Mouse (Mus musculus): Measurements from ENCODE around the gene Bst2.
"Not testable (repeated sequence)": the region's sequence is repeated elsewhere in the genome, so short reads cannot be mapped to it uniquely, and the experiment has no call there.

The Bst2 gene

DNA sequence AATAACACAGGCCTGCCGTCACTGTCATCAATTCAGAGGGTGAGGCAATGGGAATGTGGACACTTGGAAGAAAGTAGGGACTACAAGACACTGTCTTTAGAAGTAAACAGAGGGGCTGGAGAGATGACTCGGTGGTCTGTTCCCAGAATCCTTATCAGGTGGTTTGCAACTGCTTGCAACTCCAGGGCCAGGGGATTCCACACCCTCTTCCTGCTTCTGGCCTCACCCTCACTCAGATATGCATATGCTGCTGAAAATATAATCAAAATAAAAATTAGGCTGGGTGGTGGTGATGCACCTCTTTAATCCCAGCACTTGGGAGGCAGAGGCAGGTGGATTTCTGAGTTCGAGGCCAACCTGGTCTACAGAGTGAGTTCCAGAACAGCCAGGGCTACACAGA is 22.8 kb upstream of the Bst2 start:
- no peak for DNase-seq (ENCODE audit: low spot score in 2 of 2)

DNA sequence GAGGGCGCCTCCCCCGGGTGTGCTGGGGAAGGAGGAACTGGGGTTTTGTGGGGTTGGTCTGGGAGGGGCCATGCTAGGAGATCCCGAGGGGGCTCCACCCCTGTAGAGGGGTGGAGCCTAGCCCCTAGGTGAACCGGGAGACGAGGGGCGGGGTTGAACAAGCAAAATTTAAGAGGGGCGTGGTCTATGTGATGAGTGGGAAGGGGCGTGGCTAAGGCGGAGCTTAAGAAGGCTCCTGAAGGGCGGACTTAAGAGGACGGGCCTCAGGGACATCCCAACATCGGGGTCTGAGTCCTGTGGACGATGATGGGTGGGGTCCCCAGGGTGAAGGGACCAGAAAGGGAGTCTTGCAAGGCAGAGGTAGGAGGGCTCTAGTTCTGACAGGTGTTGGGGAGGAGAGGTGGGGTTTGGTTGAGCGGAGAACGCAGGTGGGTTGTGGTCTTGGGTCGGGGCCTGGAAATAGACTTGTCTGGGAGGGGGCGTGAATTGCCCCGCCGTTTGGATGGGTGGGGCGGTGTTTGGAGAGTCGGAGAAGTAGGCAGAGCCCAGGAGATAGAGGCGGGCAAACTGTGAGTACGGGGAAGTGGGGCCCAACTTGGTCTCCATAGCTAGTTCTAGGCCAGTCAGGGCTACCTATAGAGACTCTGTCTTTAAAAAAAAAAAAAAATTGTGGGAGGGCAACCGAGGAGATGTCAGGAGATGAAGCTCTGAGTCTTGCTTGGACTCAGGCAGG is 21.9 kb upstream of the Bst2 start:
- DNase-seq (ENCODE audit: low spot score in 2 of 2): peak; percentile 47 to 55

DNA sequence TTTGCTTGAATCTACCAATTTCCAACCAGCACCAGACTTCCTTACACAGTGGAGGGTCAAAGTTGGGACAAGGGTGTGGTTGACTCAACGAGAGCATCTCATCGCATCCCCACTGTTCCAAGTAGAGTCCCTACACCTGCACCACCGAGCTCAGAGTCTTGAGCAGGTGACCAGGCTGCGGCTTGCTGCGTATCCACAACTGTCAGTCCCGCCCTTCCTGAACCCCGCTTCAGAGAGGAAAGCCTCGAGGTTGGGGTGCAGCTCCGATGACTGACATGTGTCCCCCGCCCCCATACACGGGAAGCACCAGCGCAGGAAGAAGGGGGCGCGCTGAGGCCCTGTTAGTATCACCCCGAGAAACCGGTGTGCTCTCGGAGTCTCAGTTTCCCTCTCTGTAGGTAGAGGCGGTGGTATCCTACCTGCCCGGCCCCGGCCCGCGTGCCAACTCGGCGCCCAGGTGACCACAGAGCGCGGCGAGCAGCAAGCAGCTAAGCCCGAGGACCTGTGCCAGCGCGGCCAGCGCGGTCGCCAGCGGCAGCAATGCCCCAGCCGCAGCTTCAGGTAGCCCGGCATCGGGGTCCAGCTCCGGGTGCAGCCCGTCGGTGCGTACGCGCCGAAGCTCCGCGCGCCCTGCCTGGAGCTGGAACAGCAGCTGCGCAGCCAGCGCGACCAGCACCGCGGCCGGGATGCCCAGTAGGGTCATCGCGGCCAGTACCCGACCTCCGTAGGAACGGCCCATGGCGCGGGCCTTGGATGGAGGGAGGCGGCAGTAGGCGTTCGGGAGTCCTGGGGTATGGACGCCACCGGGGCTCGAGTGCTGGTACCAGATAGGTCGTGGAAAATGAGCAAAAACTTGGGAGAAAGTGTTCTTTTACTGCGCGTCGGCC is 21.1 kb upstream of the Bst2 start, which contains the start of gene Tmem221:
Gene Tmem221 (minus strand): TSS at position 801 of the 887 bp plus-strand sequence.
- DNase-seq (ENCODE audit: low spot score in 2 of 2): no peak

GRCm38 (mm10) chr8:71554644-71555043 is 17.4 kb upstream of the Bst2 start:
- no peak for DNase-seq (ENCODE audit: low spot score in 2 of 2)

DNA sequence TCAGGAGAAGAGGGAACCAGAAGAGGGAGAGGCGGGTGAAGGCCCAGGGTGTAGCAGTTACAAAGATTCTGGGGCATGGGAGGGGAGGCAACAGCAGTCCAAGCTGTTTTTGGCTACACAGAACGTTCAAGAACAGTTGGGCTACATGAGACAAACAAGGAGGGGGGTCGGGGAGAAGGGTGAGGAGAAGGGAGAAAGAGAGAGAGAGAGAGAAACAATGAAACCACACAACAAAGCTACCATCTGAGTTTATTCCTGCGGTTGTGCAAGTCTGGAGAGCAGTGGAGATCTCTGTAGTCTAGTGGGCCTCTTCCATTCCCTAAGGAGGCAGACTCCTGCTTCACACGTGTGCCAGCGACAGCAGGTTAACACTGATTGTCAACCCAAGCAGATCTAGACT is 16.7 kb upstream of the Bst2 start:
- DNase-seq (ENCODE audit: low spot score in 2 of 2): no peak

GRCm38 (mm10) chr8:71552770-71553169 is 15.5 kb upstream of the Bst2 start:
- no peak for DNase-seq (ENCODE audit: low spot score in 2 of 2)

- no peak for DNase-seq (ENCODE audit: low spot score in 2 of 2)
Measured at GRCm38 (mm10) chr8:71550754-71551153, 13.5 kb upstream of the Bst2 start.

- DNase-seq (ENCODE audit: low spot score in 2 of 2): no peak
Measured at GRCm38 (mm10) chr8:71547590-71547989, 10.3 kb upstream of the Bst2 start.

DNA sequence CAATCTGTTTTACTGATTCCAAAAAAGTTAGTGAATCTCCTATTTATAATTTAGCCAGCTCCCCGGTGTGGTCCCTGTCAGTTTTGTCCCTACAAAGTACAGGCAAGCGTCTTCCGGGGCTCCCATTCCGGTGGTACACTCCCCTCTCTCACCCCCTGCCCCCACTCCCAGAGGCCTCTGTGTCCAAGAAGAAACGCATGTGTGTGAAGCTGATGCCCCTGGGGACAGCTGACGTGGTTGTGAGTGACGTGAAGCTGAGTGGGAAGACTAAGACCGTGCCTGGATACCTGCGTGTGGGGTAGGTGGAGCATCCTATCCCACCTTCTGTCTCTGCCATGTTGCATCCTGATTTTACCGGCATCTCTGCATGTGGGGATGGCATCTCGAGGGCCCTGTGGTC is 7.8 kb upstream of the Bst2 start:
- no peak for DNase-seq (ENCODE audit: low spot score in 2 of 2)

DNA sequence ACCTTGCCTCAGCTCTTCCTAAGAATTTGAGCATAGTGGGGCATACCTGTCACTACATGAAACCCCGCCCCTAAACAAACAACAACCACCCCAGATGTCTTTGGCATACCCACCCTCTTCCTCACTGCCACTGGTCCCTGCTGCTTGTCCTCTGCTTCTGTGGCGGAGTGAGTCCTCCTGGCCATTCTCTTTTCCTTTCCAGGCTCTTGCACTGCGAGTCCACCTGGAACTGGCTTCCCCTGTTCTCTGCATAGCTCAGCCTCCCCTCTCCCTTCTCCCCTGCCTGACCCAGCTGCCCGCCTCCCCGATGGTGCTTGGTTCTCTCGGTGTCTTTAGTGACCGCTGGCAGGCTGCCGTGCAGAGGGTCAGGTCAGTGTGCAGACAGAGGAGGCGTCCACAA is 6.5 kb upstream of the Bst2 start:
- no peak for DNase-seq (ENCODE audit: low spot score in 2 of 2)

- peak; percentile 99 for DNase-seq (ENCODE audit: low spot score in 2 of 2)
Measured at GRCm38 (mm10) chr8:71542632-71543343, 5.5 kb upstream of the Bst2 start, which contains the start of gene Mvb12a. Mvb12a (plus strand) TSS chr8:71542922.

DNA sequence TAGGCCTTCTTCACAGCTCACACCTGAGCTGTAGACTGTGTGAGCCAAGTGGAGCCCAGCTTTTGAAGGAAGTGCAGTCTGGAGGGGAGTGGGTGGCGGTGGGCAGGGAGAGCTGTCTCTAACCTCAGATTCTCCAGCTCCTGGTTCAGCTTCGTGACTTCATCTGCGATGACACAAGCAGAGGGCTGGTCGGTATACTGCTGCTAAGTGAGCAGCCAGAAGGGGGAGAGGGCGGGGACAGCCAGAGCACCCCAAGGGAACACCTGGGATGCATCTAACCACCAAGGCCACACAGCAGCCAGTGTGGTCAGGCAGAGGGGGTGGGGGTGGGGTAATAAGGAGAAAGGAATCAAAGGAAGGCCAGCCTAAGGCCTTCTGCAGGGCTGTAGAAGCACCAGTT is 1.6 kb downstream of the Bst2 start:
- DNase-seq (ENCODE audit: low spot score in 2 of 2): no peak

DNA sequence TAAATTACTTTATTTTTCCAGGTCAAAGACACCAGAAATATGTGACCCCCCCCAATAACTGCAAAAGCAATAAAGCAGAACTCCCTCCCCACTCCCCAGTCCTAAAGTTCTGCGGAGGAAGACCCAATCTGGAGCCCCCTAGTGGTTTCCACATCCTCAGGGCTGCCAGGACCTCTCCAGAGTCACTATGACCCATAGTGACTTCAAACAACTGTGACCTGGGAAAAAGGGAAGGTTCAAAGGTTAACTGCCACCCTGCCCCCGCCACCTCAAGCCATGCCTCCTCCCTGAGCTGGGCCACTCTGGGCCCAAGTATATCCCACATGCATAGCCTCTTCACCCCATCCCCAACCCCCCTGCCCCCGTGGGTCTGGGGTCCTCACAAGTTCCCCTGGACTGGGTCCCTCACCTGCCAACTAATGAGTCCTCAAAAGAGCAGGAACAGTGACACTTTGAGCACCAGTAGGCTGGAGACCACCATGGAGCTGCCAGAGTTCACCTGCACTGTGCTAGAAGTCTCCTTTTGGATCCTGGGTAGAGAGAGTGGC is 2.9 kb downstream of the Bst2 start:
- DNase-seq (ENCODE audit: low spot score in 2 of 2): no peak

- not testable (repeated sequence) for DNase-seq (ENCODE audit: low spot score in 2 of 2)
Measured at GRCm38 (mm10) chr8:71530735-71531467, 6.4 kb downstream of the Bst2 start.

DNA sequence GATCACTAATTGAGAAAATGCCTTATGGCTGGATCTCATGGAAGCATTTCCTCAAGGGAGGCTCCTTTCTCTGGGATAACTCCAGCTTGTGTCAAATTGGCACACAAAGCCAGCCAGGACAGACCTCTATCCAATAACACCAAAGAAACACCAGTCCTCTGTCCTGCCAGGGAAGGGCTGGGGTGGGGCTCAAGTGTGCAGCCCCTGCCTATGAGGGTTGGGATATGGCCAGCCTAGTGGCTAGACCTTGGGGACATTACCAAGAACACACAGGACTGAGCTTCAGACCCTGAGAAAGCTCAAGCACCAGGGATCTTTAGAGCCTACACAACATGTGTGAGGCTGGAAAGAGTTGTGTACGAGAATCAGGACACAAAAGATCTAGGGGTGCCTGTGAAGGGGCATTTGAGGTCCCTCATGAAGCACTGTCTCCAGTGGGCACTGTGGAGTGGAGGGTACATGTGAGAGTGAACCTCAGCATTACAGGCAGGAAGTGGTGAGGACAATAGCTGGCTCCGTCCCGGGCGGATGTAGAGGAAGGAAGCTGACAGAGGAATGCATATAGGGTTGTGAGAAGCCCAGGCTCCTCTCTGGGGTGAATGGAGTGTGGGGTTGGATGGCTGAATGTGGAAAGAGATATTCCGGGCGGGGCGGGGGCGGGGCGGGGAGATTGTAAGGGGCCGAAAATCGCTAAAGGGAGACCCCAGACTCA is 8.7 kb downstream of the Bst2 start:
- DNase-seq (ENCODE audit: low spot score in 2 of 2): peak; percentile 57 to 75

GRCm38 (mm10) chr8:71527162-71527870 is 9.9 kb downstream of the Bst2 start:
- peak in 1 of 2 experiments; percentile 58 for DNase-seq (ENCODE audit: low spot score in 2 of 2)

GRCm38 (mm10) chr8:71526272-71526671 is 11.0 kb downstream of the Bst2 start:
- DNase-seq (ENCODE audit: low spot score in 2 of 2): no peak

DNA sequence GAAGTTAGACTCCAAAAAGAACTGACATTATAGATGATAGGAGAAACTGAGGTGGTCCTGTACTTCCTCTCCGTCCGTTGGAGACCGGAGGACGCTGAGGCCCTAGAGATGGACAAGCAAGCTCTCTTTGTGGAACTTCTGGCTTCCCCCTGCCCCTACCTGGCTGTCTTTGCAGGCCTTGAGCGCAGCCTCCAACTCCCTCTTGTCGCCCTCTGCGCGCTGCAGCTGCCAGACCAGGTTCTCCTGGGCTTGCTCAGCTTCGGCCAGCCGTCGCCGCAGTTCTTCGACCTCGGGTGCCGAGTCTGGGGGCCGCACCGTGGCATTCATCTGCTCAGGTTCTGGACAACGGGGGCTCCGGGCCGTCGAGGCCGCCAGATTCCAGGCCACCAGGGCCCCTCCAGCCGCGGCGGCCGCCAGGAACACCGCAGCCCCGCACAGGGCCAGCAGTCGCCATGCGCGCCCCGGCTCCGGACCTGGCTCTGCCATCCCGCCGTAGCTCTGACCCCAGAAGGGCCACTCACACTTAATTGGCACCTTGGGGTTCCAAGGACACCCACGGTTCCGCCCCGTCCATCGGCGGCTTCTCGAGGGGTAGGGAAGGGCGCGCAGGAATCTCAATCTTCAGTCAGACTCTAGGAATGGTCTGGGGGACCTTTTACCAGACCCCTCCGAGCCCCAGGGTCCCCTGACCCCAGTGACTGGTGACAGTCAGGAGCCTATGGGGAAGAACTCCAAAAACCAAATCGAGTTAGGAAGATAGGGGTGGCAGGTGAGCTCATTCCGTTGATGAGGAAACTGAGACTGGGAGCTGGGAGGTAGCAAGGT is 11.8 kb downstream of the Bst2 start, which contains the start of gene Ccdc194:
Gene Ccdc194 (minus strand): TSS at position 486 of the 825 bp plus-strand sequence.
- DNase-seq (ENCODE audit: low spot score in 2 of 2): no peak

DNA sequence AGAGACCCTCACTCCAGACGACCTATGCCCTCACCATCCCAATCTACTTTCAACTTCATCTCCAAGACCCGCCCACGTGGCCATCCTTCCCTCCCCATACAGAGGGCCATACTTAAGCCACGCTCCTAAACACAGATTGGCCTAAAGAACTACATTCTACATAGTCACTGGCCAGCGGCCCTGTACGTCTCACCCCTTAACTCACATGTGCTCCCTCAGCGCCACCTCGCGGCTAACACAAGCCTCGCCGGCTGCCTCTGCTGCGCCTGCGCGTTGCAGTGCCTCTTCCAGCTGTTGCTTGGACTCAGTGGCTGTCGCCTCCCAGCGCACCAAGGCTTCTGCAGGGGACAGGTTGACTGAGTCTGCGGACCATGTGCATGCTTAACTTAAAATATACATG is 15.6 kb downstream of the Bst2 start:
- peak; percentile 88 to 93 for DNase-seq (ENCODE audit: low spot score in 2 of 2)
